Mouse (Mus musculus) adrenal gland, adult 18-20 months (tissue): ENCODE results near the gene Ebp. TPM values are rescaled to one million over a fixed set of nuclear protein-coding genes. Genes with fewer than 3 reads are reported as not detected.
A peak's percentile ranks its signal among the peaks of the same experiment; 100 is the strongest.

Source experiments
- DNase-seq, 2 experiments: peaks; one replicate each; pipeline ENCODE4 v3.0.0; 2021 to 2022; ENCODE audit warnings: low spot score in 2 of 2
- long read RNA-seq, 2 experiments: library from polyadenylated mRNA; stranded (forward); transcript quantifications; one replicate each; pipeline ENCODE4 v2.0.0; 2021
- total RNA-seq, 2 experiments: library from RNA; stranded (reverse); gene quantifications; 1 replicate in 1 of 2; 2 replicates in 1 of 2; pipeline ENCODE4 v1.2.3; 2021

Gene Ebp
- 10 to 100 TPM; 44.2 to 76.5 TPM for total RNA-seq
- long read RNA-seq, experiment 1, transcript Ebp-201 (5 exons, 1,743 nt) = major isoform, 9 of 9 reads
- long read RNA-seq, experiment 1, partial matches to known transcripts = 0 of 9 reads
- long read RNA-seq, experiment 1, other reads (novel, unspliced or antisense) = 0 of 9 reads
- long read RNA-seq, experiment 2, transcript Ebp-201 (5 exons, 1,743 nt) = major isoform, 69 of 75 reads
- long read RNA-seq, experiment 2, partial matches to known transcripts = 5 of 75 reads
- long read RNA-seq, experiment 2, other reads (novel, unspliced or antisense) = 1 of 75 reads

DNA sequence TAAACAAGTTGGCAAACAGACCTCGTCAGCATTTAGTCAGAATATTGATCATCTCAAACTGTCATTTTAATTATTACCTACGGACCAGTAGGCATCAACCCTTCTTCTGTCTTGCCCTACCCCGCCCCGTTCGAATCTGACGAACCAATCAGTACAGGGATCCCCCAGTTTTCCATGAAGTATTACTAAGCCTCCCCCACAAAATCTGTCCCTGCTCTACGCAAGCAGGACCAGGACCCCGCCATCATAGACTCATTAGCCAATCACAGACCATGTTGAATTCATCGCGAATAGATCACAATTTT lies at the start of gene Ebp:
Gene Ebp (minus strand): TSS at position 94 of the 305 bp plus-strand sequence.
- peak in 1 of 2 experiments; percentile 6 for DNase-seq

DNA sequence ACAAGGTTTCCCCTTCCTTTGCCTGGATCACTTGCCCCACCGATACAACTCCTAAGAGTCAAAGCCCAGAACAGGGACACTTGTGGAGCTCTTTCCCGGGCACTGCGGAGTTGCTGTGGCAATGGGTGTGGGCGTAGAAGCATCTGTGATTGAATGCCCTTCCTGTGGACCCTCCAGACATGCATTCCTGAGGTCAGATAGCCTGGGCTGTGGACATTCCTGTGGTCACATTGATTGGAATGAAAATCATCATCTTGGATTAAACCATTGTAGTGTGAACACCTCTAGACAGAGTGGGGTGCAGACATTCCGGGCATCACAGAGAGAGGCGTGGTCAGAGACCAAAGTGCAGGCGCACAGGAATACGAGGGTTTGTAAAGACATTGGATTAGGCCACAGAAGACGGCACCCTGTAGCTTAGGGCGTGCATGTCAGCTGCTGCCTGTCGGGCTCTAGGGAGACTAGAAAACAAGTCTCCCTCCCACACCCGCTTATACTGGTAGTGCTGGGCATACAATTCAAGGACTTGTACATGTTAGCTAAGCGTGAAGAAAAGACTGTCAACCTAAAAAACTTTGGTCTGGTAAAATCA lies 45.6 kb upstream of the Ebp start:
- DNase-seq = no peak

DNA sequence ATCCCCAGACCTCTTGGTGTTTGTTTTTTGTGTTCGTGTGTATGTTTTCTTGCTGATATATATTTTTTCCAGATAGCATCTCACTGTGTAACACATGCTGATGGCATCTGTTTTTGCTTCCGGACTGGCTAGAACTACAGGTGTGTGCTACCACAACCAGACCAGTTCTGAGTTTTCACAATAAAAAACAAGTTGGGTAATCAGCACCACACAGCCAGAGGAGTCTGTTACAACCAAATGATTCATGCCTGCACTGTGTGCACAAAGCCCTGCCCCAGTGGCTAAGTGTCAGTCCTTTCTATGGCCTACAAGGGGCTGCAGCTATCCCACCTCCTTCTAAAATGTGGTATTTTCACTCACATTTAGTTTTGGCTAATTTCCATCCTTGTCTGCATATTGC lies 43.4 kb upstream of the Ebp start:
- no peak for DNase-seq

DNA sequence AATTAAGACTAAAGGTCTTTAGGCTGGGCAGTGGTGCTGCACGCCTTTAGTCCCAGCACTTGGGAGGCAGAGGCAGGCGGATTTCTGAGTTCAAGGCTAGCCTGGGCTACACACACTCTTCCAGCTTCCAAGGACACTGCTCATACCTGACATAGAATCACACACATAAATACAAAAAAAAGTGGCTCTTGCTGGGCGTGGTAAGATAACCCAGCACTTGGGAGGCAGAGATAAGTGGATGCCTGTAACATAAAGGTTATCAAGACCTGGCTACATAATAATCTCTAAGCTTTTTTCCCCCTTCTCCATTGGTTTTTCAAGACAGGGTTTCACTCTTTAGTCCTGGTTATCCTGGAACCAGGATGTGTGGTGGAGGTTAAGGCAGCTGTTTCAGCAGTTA lies 40.3 kb upstream of the Ebp start:
- no peak for DNase-seq

DNA sequence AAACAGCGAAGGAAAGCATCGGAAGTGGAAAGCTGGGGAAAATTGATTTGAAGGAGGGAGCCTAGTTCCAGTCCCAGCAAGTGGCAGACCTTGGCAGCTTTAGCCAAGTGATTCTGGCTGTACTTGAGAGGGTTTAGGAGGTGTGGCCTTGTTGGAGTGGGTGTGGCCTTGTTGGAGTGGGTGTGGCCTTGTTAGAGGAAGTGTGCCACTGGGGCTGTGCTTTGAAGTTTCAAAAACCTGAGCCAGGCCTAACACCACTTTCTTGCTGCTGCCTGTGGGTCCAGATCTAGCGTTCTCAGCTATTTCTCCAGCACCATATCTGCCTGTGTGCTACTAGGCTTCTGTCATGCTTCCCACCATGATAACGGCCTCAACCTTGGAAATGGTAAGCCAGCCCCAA lies 37.0 kb upstream of the Ebp start:
- DNase-seq = no peak

DNA sequence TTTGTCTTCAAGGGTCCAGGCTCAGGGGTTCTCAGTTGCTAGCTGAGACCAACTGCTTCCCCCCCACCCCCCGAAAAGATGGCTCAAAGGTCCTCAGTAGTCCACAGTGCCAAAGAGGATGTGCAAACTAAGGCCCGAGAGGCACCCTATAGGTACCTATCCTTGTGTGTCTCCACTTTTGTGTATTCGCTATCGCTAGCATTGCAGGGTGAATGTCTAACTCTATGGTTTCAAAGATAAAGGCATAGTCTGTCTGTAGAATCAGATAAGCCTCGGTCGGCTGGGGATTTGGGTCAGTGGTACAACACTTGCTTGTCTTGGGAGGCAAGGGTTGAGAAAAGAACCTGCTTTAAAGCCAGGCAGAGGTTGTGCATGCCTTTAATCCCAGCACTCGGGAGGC lies 30.2 kb upstream of the Ebp start:
- DNase-seq = no peak

DNA sequence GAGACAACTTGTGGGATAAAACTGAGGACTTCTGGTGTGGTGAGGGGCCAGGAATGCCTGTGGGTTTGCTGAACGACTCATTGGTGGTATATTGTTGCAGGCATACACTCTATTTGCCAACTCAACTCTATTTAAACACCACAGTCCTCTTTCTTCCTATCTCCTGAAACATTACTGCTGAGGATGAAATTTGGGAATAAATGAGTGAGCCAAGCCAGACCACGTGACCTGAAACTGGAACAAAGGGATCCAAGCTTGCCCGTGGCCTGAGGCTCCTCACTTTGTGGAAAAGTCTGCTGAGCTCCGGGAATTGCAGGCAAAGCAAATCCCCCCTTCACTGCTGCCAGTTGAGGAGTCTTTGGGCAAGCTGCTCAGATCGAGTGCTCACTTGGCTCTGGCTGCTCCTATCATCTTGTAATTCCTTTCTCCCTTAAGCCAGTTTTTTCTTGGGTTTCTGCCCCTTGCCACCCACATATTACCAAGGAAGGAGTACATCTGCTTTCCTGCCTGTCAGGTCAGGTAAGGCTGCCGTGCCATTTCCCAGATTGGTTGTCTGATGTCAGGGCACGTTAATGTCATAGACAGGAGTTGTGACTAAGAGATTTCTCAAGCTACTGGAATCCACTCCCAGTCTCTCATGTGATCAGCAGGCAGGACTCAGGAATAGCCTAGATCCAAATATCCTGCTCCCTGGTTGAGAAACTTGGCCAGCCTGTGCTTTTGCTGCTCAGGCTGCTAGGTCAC lies 29.5 kb upstream of the Ebp start:
- DNase-seq = no peak

DNA sequence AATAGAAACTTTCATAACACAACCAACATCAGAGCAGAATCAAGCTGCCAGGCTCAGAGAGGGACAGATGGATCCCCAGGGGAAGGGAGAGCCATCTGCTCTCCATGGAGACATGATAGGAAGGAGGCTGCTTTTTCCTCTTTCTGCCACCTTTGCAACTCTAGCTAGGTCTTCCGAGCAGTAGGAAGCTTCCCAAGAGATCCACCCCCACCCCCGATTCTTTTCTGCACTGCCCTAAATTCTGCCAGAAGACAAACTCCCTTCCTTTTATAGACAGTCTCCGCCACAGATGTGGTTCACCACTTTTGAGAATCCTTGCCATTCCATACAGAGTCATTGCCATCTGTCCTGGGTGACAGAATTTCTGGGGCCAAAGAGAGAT lies 29.0 kb upstream of the Ebp start:
- DNase-seq = no peak

DNA sequence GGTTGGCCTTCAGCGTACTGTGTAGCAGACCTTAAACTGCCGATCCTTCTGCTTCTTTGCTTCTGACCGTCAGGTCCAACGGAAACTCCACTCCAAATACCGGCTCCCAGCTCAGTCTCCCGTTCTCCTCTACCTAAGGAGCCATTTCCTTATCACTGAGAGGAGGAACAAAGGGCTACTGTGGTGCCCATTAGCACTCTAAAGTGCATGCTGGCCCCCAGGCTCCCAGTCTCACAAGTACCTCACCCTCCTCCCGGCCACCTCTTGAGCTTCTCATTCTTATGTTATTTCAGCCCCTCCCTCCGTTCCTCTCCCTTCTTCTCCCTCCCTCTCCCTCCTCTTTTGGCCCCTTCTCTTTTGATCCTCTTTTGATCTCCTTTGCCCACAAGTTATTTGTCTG lies 26.3 kb upstream of the Ebp start:
- no peak for DNase-seq

DNA sequence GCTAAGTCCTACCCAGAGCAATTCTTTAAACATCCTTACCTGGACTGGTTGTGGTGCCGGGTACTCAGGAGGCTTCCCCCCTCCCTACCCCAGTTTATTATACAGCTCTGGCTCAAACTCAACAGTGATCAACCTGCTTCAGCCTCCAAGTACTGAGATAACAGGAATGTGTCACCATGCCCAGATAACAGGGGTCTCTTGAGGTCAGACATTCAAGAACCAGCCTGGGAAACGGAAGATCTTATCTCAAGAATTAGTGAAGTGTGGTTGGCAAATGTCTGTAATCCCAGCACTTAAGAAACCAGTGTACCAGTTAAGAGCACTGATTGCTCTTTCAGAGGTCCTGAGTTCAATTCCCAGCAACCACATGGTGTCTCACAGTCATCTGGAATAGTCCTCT lies 24.8 kb upstream of the Ebp start:
- no peak for DNase-seq

DNA sequence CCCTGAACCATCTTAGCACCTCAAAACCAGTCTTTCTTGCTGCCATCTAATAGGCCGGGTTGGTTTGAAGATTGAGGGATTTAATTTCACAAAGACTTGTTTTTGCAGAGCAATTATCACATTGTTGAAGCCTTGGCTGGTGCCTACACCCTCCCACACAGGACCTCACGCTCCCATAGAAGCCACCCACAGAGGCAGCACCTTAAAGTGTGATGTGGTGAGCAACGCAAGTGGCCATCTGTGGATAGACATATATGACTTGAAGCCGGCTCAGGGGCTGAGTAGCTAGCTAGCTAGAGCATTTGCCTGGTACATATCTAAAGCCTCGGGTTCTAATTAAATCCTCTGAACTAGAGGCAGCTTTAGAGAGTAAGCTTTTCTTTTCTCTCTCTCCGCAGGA lies 24.1 kb upstream of the Ebp start:
- no peak for DNase-seq

DNA sequence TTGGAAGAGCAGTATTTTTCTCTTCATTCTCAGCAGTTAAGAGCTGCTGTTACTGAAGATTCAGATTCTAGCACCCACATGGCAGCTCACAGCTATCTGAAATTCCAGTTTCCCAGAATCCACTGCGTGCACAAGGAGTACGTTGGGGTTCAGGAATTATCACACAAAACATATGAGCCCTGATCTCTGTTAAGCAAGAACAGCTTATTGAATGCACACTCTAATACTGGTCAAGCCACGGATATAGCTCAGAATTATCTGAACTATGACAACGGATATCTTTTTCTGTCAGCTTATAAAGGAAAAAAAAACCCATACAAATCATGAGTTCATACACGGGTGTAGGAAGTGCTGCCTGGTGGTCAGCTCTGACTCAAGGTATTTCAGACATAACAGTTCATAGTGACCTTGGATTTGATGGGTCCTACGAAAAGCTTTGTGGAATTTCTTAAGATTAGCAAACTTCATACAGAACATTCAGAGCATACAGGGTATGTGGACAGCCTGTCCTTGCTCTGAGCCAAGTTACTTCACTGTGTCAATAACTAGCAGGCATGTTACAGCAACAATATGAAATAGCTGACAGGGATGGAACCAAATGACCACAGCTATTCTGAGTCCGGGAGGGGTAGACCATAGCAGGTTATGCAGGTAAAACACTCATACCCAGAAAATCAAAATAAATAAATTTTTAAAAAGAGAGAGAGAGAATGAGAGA lies 18.3 kb upstream of the Ebp start:
- DNase-seq = no peak

DNA sequence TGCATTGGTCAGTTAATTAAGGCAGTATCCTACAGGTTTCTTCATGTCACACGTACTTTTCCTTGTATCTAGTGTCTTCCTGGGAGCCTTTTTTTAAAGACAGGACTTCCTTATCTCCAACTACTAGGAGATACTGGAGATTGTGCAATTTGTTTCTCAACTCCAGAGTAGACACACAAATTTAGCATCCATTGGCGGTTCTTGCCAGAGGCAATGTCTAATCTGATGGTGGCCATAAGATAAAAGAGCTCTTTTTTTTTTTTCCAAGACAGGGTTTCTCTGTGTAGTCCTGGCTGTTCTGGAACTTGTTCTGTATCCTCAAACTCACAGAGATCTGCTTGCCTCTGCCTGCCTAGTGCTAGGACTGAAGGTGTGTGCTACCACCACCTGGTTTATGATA lies 16.4 kb upstream of the Ebp start:
- no peak for DNase-seq

DNA sequence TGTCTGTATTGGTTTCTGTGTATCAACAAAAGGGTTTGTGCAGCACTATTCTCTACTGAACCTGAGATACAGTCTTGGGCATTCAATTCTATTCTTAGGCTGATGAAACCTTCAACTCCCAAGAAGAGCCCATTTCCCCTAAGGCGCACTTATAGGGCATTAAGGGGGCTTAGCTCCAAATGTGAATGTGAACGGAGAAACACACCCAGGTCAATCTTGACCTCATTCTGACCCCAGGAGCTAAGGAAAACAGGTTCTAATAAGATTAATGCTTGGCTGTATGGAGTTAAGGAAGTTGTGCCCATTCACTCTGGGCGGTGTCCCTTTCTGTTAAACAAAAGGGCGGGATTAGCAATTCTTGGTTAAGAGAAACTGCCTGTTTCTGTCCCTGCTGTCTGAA lies 13.9 kb upstream of the Ebp start:
- no peak for DNase-seq

DNA sequence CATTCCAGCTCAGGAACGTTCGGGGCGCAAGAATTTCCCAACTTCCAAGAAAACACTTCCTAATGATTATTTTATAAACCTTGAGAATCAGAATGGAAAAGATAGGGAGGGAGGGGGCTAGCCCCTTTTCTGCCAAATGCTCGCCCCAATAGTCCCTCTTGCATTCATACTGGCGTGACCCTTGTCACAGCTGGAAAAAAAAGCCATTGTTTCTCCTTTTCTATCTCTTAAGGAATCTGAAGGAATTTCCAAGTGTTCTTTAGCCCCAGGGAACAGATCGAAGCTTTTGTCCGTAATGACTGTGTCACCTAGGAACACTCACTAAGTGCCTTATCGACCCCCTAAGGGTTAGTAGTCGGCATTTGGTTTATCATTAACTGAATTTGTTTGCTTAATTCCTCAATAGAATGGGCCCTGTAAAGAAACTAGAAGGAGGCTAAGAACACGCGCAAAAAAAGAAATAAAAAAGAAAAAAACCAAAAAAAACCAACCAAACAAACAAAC lies 13.4 kb upstream of the Ebp start:
- DNase-seq = no peak

DNA sequence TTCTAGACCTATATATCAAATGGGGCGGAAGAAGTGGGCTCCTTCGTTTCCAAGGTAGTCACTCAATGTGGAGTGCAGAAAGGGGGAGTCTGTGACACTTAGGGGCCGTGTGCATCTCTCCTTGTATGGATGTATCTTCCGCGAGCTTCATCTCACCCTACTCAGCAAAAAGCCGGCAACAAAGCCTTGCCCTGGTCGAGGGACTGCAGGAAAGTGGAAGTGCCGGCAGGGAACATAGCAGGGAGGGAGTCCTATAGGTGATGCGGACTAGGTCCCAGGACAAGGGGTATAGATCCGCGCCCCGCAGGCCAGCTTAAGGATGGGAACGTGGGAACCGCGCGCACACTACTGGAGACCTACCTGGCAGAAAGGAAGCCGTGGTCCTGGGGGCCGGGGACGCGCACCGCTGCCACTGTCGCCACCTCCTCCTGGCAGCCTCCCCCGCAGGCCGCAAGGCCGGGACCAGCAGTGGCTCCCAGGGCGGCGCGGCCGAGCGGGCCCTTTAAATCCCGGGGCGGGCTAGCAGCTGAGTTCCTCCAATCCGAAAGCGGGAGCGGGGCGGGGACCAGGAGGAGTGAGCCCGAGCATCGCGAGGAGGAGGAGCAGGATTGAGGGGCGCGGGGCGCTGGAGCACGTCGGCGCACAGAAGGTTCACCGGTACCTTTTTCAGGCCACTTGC lies 12.8 kb upstream of the Ebp start, which contains the start of gene Porcn:
Gene Porcn (minus strand): TSS at position 511 of the 679 bp plus-strand sequence.
- peak; percentile 73 to 74 for DNase-seq

DNA sequence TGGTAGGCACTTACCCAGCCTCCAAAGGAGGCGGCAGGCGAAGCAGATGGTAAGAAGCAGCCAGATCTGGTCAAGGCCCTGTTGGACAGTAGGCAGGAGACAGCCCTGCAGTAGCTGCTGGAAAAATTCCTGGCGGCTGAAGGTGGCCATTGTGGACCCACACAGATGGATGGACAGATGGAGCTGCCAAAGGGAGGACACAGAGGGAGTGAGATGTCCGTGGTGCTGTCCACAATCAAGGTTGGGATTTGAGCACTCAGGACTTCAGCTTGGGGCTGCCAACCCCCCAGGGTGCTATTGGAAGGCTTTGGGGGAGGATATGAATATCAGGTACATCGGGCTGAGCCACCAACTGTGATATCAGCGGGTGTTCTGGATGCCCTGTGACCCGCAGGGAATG lies 12.2 kb upstream of the Ebp start:
- no peak for DNase-seq

DNA sequence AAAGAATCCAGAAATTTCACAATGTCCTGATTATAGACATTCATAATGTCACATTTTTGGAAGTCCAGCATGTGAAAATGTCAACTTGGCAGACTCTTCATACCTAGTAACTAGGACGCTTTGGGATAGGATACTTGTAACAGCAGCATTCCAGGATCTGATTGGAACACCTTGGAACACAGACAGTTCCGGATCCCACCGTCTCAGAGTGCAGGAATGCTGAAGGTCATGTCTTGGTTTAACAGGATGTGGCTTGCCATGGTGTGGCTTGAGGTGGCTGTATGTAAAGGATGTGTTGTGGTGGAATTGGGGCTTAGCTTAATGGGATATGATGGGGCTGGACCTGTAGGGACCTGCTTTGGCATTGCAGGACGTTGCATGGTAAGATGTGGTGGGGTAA lies 11.8 kb upstream of the Ebp start:
- DNase-seq = no peak

DNA sequence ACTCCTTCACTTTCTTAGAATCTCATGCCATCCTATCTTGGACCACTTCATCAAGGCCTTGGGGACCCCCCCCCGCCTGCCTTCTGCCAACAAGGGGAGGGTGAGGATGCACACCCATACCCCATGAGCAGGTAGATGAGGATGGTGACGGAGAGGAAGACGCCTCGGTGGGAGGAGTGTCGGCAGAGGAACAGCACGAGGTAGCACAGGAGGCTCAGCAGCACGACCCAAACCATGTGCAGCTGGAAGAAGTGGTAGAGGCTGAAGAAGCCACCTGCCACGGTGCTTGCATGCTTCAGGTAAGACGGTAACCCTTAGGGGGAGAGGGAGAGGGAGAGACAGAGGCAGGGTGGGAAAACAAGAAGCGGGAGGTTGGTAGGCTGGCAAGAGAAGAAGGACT lies 10.8 kb upstream of the Ebp start:
- DNase-seq = no peak

DNA sequence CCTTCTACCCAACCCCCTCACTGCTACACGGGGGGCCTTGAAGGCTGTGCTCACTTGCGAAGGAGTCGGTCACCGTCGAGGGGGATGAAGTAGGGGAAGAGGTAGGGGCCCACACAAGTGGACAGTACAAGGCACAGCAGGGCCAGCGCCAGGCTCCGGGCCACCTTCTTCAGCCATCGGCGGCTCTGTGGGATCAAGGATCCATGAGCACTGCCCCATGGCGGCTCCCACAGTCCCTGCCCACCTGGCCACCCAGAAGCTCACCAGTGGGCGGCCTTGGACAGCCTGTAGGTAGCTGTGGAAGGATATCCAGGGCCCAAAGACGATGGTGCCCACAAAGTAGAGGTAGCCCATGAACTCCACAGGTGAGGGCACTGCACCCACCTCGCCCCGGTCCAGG lies 9.8 kb upstream of the Ebp start:
- DNase-seq = no peak
